Mouse (Mus musculus): ENCODE results near the gene Shpk.

- no peak for TF ChIP-seq POLR2A (IDR thresholded peaks at IDR 0.05; ENCODE audit: insufficient read length, low read depth)
- no peak for TF ChIP-seq SRF (IDR thresholded peaks at IDR 0.05; ENCODE audit: control insufficient read depth, insufficient read length, low read depth)
- no peak for TF ChIP-seq MYOG (IDR thresholded peaks at IDR 0.05; ENCODE audit: control insufficient read depth in 1 of 3, insufficient read depth in 1 of 3, insufficient read length in 2 of 3, low read depth in 2 of 3)
Observed at GRCm38 (mm10) chr11:73198190-73198589, 1.1 kb upstream of the Shpk start.
